Mouse (Mus musculus): ENCODE results near the gene Ets1. TPM values are rescaled to one million over a fixed set of nuclear protein-coding genes. Genes with fewer than 3 reads are reported as not detected.

Ets1 gene
- polyA plus RNA-seq, 1 experiment, result 0.09 TPM

DNA sequence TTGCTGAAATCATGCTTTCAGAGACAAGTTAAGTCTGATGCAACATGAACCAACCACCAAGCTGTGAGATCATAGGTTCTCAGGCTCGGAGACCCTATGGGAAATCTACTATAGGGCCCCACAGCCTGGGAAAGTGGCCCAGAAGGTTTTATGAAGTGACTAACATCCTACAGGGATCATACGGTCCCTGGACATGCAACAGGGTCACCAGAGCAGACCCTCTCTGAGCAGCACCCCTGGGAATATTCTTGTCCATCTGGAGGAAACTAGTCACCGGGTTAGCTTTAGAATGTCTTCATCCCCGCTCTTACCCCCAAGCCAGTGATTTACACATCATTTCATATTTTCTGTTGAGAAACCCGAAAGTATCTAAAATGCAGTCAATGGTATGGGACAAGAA is 34.1 kb upstream of the Ets1 start:
- TF ChIP-seq FLI1 (IDR thresholded peaks at IDR 0.05; ENCODE audit: low read length) (no peak), GATA1 (IDR thresholded peaks at IDR 0.05; ENCODE audit: borderline replicate concordance, low read length) (no peak)
- no peak overlapping the region for H3K4me3 ChIP-seq (replicated peaks)
- H3K36me3 ChIP-seq (replicated peaks; ENCODE audit: low read length), result no peaks in the 10 kb centered on the region

DNA sequence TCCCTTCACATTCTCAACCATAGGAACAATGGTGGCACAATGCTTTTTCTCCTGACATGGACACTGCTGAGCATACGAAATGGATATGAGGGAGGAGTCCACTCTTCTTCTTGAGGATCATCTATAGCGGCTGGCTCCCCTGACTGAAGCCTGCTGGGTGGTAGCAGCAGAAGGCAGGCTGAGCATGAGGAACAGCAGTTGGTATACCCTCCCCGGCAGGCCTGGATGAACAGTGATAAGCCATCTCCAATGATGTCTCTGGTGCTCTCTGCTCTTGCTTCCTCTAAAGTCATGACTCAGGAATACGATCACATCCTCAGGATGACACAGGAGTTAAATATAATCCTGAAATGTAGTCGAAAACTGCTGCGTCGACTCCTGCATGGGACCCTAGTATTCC is 32.9 kb upstream of the Ets1 start:
- Histone ChIP-seq H3K4me1 (peaks cover 65% of the 10 kb centered on the region), H3K9me3 (no peaks in the 10 kb centered on the region), H3K4me3 (replicated peaks) (peak overlapping the region; percentile 19), H3K27me3 (replicated peaks) (peaks cover 15% of the 10 kb centered on the region), H3K36me3 (replicated peaks; ENCODE audit: low read length) (no peaks in the 10 kb centered on the region)
- TF ChIP-seq FLI1 (IDR thresholded peaks at IDR 0.05; ENCODE audit: low read length) (no peak), GATA1 (IDR thresholded peaks at IDR 0.05; ENCODE audit: borderline replicate concordance, low read length) (no peak)

More for the DNA sequence above, 34.1 kb upstream of the Ets1 start:
- H3K4me1 ChIP-seq, result peaks cover 57% of the 10 kb centered on the region
- no peaks in the 10 kb centered on the region for H3K9me3 ChIP-seq
- H3K27me3 ChIP-seq (replicated peaks), result peaks cover 17% of the 10 kb centered on the region

- H3K4me1 ChIP-seq, result peaks cover 71% of the 10 kb centered on the region
- H3K36me3 ChIP-seq (replicated peaks; ENCODE audit: low read length), result no peaks in the 10 kb centered on the region
- no peak for TF ChIP-seq FLI1 (IDR thresholded peaks at IDR 0.05; ENCODE audit: low read length)
- TF ChIP-seq GATA1 (IDR thresholded peaks at IDR 0.05; ENCODE audit: borderline replicate concordance, low read length), result no peak
- H3K27me3 ChIP-seq (replicated peaks), result peaks cover 22% of the 10 kb centered on the region
- H3K4me3 ChIP-seq (replicated peaks), result peak overlapping the region; percentile 71
- H3K9me3 ChIP-seq, result no peaks in the 10 kb centered on the region
Observed at GRCm38 (mm10) chr9:32607218-32607617, 28.8 kb upstream of the Ets1 start.

GRCm38 (mm10) chr9:32608831-32609610 is 27.0 kb upstream of the Ets1 start:
- TF ChIP-seq FLI1 (IDR thresholded peaks at IDR 0.05; ENCODE audit: low read length) (no peak), GATA1 (IDR thresholded peaks at IDR 0.05; ENCODE audit: borderline replicate concordance, low read length) (no peak)
- Histone ChIP-seq H3K27me3 (replicated peaks) (peaks cover 31% of the 10 kb centered on the region), H3K9me3 (no peaks in the 10 kb centered on the region), H3K4me3 (replicated peaks) (no peak overlapping the region), H3K4me1 (peaks cover 53% of the 10 kb centered on the region), H3K36me3 (replicated peaks; ENCODE audit: low read length) (no peaks in the 10 kb centered on the region)

GRCm38 (mm10) chr9:32610218-32610617 is 25.8 kb upstream of the Ets1 start:
- Histone ChIP-seq H3K4me1 (peaks cover 41% of the 10 kb centered on the region), H3K27me3 (replicated peaks) (peaks cover 38% of the 10 kb centered on the region), H3K4me3 (replicated peaks) (no peak overlapping the region), H3K36me3 (replicated peaks; ENCODE audit: low read length) (no peaks in the 10 kb centered on the region), H3K9me3 (no peaks in the 10 kb centered on the region)
- no peak for TF ChIP-seq GATA1 (IDR thresholded peaks at IDR 0.05; ENCODE audit: borderline replicate concordance, low read length)

DNA sequence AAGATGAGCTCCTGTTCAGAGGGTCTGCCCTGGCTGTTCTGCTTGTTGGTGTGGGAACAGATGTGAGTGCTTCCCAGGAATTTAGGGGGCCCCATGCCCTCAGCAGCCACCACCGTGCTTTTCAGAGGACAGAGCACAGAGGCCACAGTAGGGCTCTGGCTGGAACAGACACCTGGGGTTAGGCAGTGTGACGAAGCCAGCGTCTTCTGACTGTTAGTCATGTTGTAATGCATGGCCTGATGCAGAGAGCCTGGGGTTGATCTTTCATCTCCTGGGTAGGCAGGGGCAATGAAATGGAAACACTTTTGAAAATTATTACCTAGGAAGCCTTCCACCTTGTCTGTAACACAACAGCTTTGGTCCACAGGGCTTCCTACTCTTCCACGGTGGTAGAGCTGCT is 25.4 kb upstream of the Ets1 start:
- Histone ChIP-seq H3K27me3 (replicated peaks) (peaks cover 38% of the 10 kb centered on the region), H3K4me3 (replicated peaks) (no peak overlapping the region), H3K9me3 (no peaks in the 10 kb centered on the region), H3K4me1 (peaks cover 37% of the 10 kb centered on the region), H3K36me3 (replicated peaks; ENCODE audit: low read length) (no peaks in the 10 kb centered on the region)
- TF ChIP-seq FLI1 (IDR thresholded peaks at IDR 0.05; ENCODE audit: low read length) (no peak), GATA1 (IDR thresholded peaks at IDR 0.05; ENCODE audit: borderline replicate concordance, low read length) (no peak)

- no peak for TF ChIP-seq FLI1 (IDR thresholded peaks at IDR 0.05; ENCODE audit: low read length)
- no peak for TF ChIP-seq GATA1 (IDR thresholded peaks at IDR 0.05; ENCODE audit: borderline replicate concordance, low read length)
- Histone ChIP-seq H3K27me3 (replicated peaks) (peaks cover 37% of the 10 kb centered on the region), H3K4me3 (replicated peaks) (no peak overlapping the region), H3K36me3 (replicated peaks; ENCODE audit: low read length) (no peaks in the 10 kb centered on the region), H3K4me1 (peaks cover 34% of the 10 kb centered on the region), H3K9me3 (no peaks in the 10 kb centered on the region)
Observed at GRCm38 (mm10) chr9:32611340-32611739, 24.7 kb upstream of the Ets1 start.

DNA sequence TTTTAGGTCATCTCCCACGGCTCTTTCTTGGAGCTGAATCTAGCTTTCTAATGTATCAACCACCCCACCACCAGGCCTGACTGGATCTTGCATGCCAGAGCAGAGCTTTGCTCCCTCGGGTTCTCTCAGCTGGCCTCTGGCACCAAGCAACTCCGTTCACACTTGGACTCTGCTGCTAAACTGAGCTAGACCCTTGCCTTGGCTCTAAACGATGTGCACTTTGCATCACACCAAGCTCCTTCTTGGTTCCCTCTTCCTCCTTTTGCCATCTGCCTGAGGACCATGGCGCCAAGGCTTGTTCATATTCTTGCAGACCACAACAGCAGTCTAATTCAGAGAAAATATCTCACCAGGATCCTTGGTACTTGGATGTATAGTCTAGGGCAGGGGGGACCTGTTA is 23.6 kb upstream of the Ets1 start:
- H3K36me3 ChIP-seq (replicated peaks; ENCODE audit: low read length), result no peaks in the 10 kb centered on the region
- no peak overlapping the region for H3K4me3 ChIP-seq (replicated peaks)
- no peaks in the 10 kb centered on the region for H3K9me3 ChIP-seq
- TF ChIP-seq GATA1 (IDR thresholded peaks at IDR 0.05; ENCODE audit: borderline replicate concordance, low read length) (no peak), FLI1 (IDR thresholded peaks at IDR 0.05; ENCODE audit: low read length) (no peak)
- H3K4me1 ChIP-seq, result peaks cover 24% of the 10 kb centered on the region
- peaks cover 42% of the 10 kb centered on the region for H3K27me3 ChIP-seq (replicated peaks)

DNA sequence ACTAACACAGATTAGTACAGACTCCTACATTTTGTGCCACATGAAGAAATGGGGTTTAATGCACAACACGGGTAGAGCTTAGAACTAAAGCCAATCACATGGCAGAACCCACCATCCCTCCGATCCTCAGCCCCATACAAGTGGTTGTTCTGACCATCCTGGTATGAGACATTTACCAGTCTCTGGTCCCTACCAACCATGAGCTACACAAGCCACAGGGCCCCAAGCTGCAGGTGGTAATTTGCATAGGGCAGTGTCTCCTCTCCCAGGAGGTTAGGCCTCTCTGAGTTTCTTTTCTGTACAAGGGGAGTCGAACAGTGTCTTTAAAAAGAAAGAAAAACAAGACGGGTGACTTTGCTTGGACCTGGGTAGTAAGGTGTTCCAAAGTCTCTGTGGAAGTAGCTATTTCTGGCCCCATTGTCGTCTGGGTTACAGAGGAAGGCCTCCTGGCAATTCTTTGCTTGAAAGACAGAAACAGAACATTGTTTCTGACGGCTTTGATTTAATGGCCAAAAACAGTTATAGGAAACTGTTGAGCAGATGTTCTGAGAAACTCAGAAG is 23.1 kb upstream of the Ets1 start:
- Histone ChIP-seq H3K4me1 (peaks cover 18% of the 10 kb centered on the region), H3K36me3 (replicated peaks; ENCODE audit: low read length) (no peaks in the 10 kb centered on the region), H3K27me3 (replicated peaks) (peaks cover 44% of the 10 kb centered on the region), H3K4me3 (replicated peaks) (no peak overlapping the region), H3K9me3 (no peaks in the 10 kb centered on the region)
- TF ChIP-seq GATA1 (IDR thresholded peaks at IDR 0.05; ENCODE audit: borderline replicate concordance, low read length) (no peak), FLI1 (IDR thresholded peaks at IDR 0.05; ENCODE audit: low read length) (no peak)

GRCm38 (mm10) chr9:32614191-32614590 is 21.8 kb upstream of the Ets1 start:
- Histone ChIP-seq H3K9me3 (no peaks in the 10 kb centered on the region), H3K4me1 (peaks cover 10% of the 10 kb centered on the region; the same call in 1 of the 2 replicates), H3K36me3 (replicated peaks; ENCODE audit: low read length) (no peaks in the 10 kb centered on the region), H3K4me3 (replicated peaks) (no peak overlapping the region), H3K27me3 (replicated peaks) (peaks cover 44% of the 10 kb centered on the region)
- no peak for TF ChIP-seq GATA1 (IDR thresholded peaks at IDR 0.05; ENCODE audit: borderline replicate concordance, low read length)
- TF ChIP-seq FLI1 (IDR thresholded peaks at IDR 0.05; ENCODE audit: low read length), result no peak
